9 mouse cellular contexts compared by ENCODE assay signal in genomic region chr7:80441986-80442904, GRCm38 (mm10). TPM values are rescaled to one million over a fixed set of nuclear protein-coding genes. Genes with fewer than 3 reads are reported as not detected.
DNase-seq lines count a peak whose midpoint lies in the region; ATAC-seq lines count a peak whose summit lies in the region.
"Had no signal": no experiment of that assay in that cellular context is flagged by ENCODE, and none has a peak within 500 bp of the region (broad histone marks: within the 10 kb centered on the region; RNA-seq: fewer than 3 reads in every experiment).

No protein-coding gene starts in this region.

- no peak overlapping the region for H3K4me3 ChIP-seq in heart, embryonic 12.5 days
- H3K4me3 ChIP-seq in embryonic facial prominence, embryonic 13.5 days: no peak overlapping the region
- H3K4me3 ChIP-seq: neural tube, embryonic 13.5 days had no signal

- peaks cover 75% of the 10 kb centered on the region for H3K4me1 ChIP-seq in heart, embryonic 12.5 days (replicated peaks)
- H3K4me1 ChIP-seq in embryonic facial prominence, embryonic 13.5 days: peaks cover 35% of the 10 kb centered on the region

- intact Hi-C loops in heart, postnatal 25 days (cut with DNase I): loop anchor here (5.0 kb wide), 1 partner anchor 40 kb away; no protein-coding TSS in a partner anchor

- no peaks in the 10 kb centered on the region for H3K9me3 ChIP-seq in heart, embryonic 12.5 days (replicated peaks)
- no peaks in the 10 kb centered on the region for H3K9me3 ChIP-seq in embryonic facial prominence, embryonic 13.5 days
- H3K9me3 ChIP-seq: neural tube, embryonic 13.5 days had no signal

- no peak overlapping the region for H3K4me2 ChIP-seq in heart, embryonic 12.5 days
- H3K4me2 ChIP-seq in embryonic facial prominence, embryonic 13.5 days: no peak overlapping the region
- H3K4me2 ChIP-seq: neural tube, embryonic 13.5 days had no signal

- DNase-seq in heart, postnatal 25 days (ENCODE audit: low spot score): no peak
- DNase-seq in right cerebral cortex, postnatal 14 days: peak; percentile 27
- DNase-seq in right cerebral cortex, postnatal 25 days: no peak
- peak; percentile 31 for DNase-seq in retina, embryonic 14.5 days (ENCODE audit: low spot score)
- DNase-seq in urinary bladder, postnatal 36 days (ENCODE audit: low spot score in 2 of 2): no peak

- no peaks in the 10 kb centered on the region for H3K36me3 ChIP-seq in heart, embryonic 12.5 days
- H3K36me3 ChIP-seq in embryonic facial prominence, embryonic 13.5 days: no peaks in the 10 kb centered on the region
- H3K36me3 ChIP-seq: neural tube, embryonic 13.5 days had no signal

- H3K9ac ChIP-seq in heart, embryonic 12.5 days: peak overlapping the region; percentile 32; the same call in 1 of the 2 replicates
- peak overlapping the region; percentile 36; the same call in 1 of the 2 replicates for H3K9ac ChIP-seq in embryonic facial prominence, embryonic 13.5 days
- H3K9ac ChIP-seq: neural tube, embryonic 13.5 days had no signal

- WGBS in heart, embryonic 12.5 days: 63% methylated on average over 11 of the region's 11 CpGs
- 37% methylated on average over 11 of the region's 11 CpGs for WGBS in embryonic facial prominence, embryonic 13.5 days

- no peaks in the 10 kb centered on the region for H3K27me3 ChIP-seq in heart, embryonic 12.5 days (replicated peaks)
- H3K27me3 ChIP-seq in embryonic facial prominence, embryonic 13.5 days: no peaks in the 10 kb centered on the region
- H3K27me3 ChIP-seq: neural tube, embryonic 13.5 days had no signal

- H3K27ac ChIP-seq in heart, embryonic 12.5 days (ENCODE audit: poor library complexity, severe bottlenecking): no peak overlapping the region
- H3K27ac ChIP-seq in embryonic facial prominence, embryonic 13.5 days: 0 out of 2 replicates have a peak overlapping the region, but pooled peaks have one; percentile 40
- H3K27ac ChIP-seq: neural tube, embryonic 13.5 days had no signal

- ATAC-seq in heart, embryonic 12.5 days (ENCODE audit: insufficient number of reproducible peaks, low FRiP score): no peak
- ATAC-seq in embryonic facial prominence, embryonic 13.5 days (ENCODE audit: insufficient number of reproducible peaks, insufficient read depth, low FRiP score, low TSS enrichment, low read depth): no peak
- no peak for ATAC-seq in CD4-positive, CD25-positive, alpha-beta regulatory T cell, adult 4 months

RNA-seq across cellular contexts. Expression of gene Furin, which starts 37.0 kb away (rescaled TPM):
- polyA plus RNA-seq in heart, embryonic 12.5 days (2016; fragmentation: Nextera tagmentation; extraction: Ambion mirVana): 24.5 and 25.9 TPM in 2 replicates
- 100 to 1,000 TPM; 106 to 118 TPM for total RNA-seq in heart, postnatal 25 days (2021)
- polyA plus RNA-seq in embryonic facial prominence, embryonic 13.5 days (2015; fragmentation: Nextera tagmentation; extraction: Ambion mirVana): 10.9 and 11.0 TPM in 2 replicates
- 1 to 10 TPM; 5.5 to 7.3 TPM for polyA plus RNA-seq in CD4-positive, CD25-positive, alpha-beta regulatory T cell, adult 4 months (2017; shearing (Covaris generic))

RNA-seq across cellular contexts. Expression of gene Fes, which starts 54.5 kb away (rescaled TPM):
- 10.2 and 11.4 TPM in 2 replicates for polyA plus RNA-seq in heart, embryonic 12.5 days (2016; fragmentation: Nextera tagmentation; extraction: Ambion mirVana)
- 10 to 100 TPM; 11.9 to 13.6 TPM for total RNA-seq in heart, postnatal 25 days (2021)
- polyA plus RNA-seq in embryonic facial prominence, embryonic 13.5 days (2015; fragmentation: Nextera tagmentation; extraction: Ambion mirVana): 12.8 and 13.8 TPM in 2 replicates
- polyA plus RNA-seq in CD4-positive, CD25-positive, alpha-beta regulatory T cell, adult 4 months (2017; shearing (Covaris generic)): 1 to 10 TPM in 1 of 2 experiments, under 1 TPM in 1; 0.11 to 2.5 TPM

Comparison
In these comparisons a context has a peak if more than half of its experiments do, and no peak if none do; other contexts are left out.
1. DNase-seq: peak in right cerebral cortex, postnatal 14 days (single experiment) and retina, embryonic 14.5 days (single experiment); none in heart, postnatal 25 days (single experiment), right cerebral cortex, postnatal 25 days (single experiment) and urinary bladder, postnatal 36 days (0 of 2).